Mouse (Mus musculus) midbrain, embryonic 13.5 days (tissue): Measurements from ENCODE around the gene Cdh12. TPM values are rescaled to one million over a fixed set of nuclear protein-coding genes. Genes with fewer than 3 reads are reported as not detected.

ENCODE experiments used
- ATAC-seq: fragments of 200-750 bp; cut with Nextera tagmentation; 2 replicates; pipeline ENCODE4 v1.8.0; 2017; ENCODE audit warnings: mild to moderate bottlenecking, moderate TSS enrichment, moderate library complexity
- H3K27ac ChIP-seq: fragments of 300-500 bp; sonication (generic); 2 replicates; pipeline ENCODE4 v1.5.1; 2015; ENCODE audit warnings: inconsistent platforms, mild to moderate bottlenecking, moderate library complexity
- H3K27me3 ChIP-seq: fragments of 300-500 bp; sonication (generic); 2 replicates; pipeline ENCODE4 v1.6.1; 2015; ENCODE audit warnings: mild to moderate bottlenecking, inconsistent platforms
- H3K36me3 ChIP-seq: fragments of 300-500 bp; sonication (generic); 2 replicates; pipeline ENCODE4 v1.6.1; 2015; ENCODE audit warnings: mild to moderate bottlenecking, inconsistent platforms
- H3K4me1 ChIP-seq: fragments of 300-500 bp; sonication (generic); replicated peaks from 2 replicates; pipeline ENCODE4 v1.6.1; 2015; ENCODE audit warnings: inconsistent platforms
- H3K4me2 ChIP-seq: fragments of 300-500 bp; sonication (generic); replicated peaks from 2 replicates; pipeline ENCODE4 v1.6.1; 2015; ENCODE audit warnings: moderate library complexity, mild to moderate bottlenecking, inconsistent platforms
- H3K4me3 ChIP-seq: fragments of 300-500 bp; sonication (generic); replicated peaks from 2 replicates; pipeline ENCODE4 v1.5.1; 2015; ENCODE audit warnings: mild to moderate bottlenecking, inconsistent platforms
- H3K9ac ChIP-seq: fragments of 300-500 bp; sonication (generic); replicated peaks from 2 replicates; pipeline ENCODE4 v1.6.1; 2015; ENCODE audit warnings: mild to moderate bottlenecking, inconsistent platforms
- H3K9me3 ChIP-seq: fragments of 300-500 bp; sonication (generic); 2 replicates; pipeline ENCODE4 v1.6.1; 2016; ENCODE audit warnings: mild to moderate bottlenecking, inconsistent platforms
- WGBS: fragments of 180-500 bp; shearing (Covaris S2); methylation state at CpG from one replicate; pipeline ENCODE4 v1.1.7; 2015; 5-methylcytosine and 5-hydroxymethylcytosine counted together
- polyA plus RNA-seq: library from polyadenylated mRNA; unstranded; fragments of >200 nt; fragmentation: Nextera tagmentation; extraction: Ambion mirVana; gene quantifications from 2 replicates; pipeline ENCODE4 v1.2.1, GENCODE M21; 2015

The Cdh12 gene
- 2.5 and 2.7 TPM in 2 replicates for polyA plus RNA-seq

DNA sequence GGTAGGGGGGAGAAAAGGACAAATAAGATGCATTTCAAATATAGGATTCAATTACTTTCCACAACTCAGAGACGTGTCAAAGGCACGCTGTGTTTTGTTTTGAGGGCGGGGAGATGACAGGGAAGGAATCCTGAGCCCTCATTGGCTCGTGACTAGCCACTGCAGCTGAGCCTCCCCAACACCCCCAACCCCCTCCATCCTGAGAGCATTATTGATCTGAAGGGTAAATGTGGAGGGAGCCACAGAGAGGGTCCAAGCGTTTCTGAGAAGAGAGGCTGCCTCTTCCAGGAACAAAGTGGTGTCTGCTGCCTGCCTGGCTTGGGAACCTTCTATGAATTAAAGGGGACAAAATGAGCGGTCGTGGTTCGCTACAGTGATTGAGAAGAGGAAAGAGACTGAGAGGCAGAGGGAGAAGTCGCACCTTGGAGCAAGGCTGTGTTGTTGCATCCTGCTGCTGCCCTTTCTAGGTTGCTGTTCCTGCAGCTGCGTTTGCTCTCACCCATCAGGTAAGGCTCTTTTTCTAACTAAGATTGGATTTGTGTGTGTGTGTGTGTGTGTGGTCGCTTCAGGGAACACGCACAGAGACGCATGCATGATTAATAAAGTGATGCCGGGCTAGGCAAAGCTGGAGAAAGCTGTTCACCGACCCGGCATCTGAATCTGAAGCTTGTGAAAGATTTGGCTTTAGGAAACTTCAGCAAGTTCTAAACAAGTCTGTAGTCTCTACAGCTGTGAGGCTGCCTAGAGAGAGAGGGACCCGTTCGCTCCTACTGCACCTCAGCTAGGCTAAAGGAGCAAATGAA, at the start of gene Cdh12:
TSS of gene Cdh12 (plus strand) at position 405 of the 803 bp plus-strand sequence.
- Histone ChIP-seq H3K9ac (peak within 1 kb of the TSS; percentile 64), H3K9me3 (no peaks in the 10 kb centered on the region), H3K36me3 (no peaks in the 10 kb centered on the region), H3K27ac (peak within 1 kb of the TSS; percentile 41; the same call in 1 of the 2 replicates), H3K4me2 (peak within 1 kb of the TSS; percentile 68), H3K27me3 (no peaks in the 10 kb centered on the region), H3K4me3 (peak within 1 kb of the TSS; percentile 56), H3K4me1 (peaks cover 4% of the 10 kb centered on the region; the same call in 1 of the 2 replicates)
- ATAC-seq = peak; percentile 97
- 3% methylated on average over 18 of the region's 18 CpGs for WGBS

DNA sequence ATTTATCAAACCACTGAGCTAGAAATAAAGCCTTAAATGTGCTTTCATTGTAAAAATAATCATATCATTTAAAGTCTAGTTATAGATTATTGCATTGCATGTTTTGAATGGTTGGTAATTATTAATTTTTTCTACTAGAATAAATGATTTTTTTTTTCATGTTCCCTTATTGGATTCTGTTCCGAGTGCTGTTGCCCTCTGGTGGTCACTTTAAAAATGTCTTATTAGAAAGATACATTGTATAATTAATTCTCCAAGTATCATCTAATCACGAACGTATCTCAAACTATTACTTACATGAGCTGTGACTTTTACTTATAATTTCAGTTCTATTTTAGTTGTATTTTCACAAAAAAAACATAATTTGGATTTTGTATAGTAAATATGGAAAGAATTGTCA, 45.5 kb upstream of the Cdh12 start:
- 48% methylated on average over 3 of the region's 3 CpGs for WGBS
- Histone ChIP-seq H3K4me1 (no peaks in the 10 kb centered on the region), H3K9ac (no peak overlapping the region), H3K27ac (no peak overlapping the region), H3K4me3 (no peak overlapping the region), H3K4me2 (no peak overlapping the region), H3K27me3 (no peaks in the 10 kb centered on the region), H3K9me3 (no peaks in the 10 kb centered on the region), H3K36me3 (no peaks in the 10 kb centered on the region)
- no peak for ATAC-seq

DNA sequence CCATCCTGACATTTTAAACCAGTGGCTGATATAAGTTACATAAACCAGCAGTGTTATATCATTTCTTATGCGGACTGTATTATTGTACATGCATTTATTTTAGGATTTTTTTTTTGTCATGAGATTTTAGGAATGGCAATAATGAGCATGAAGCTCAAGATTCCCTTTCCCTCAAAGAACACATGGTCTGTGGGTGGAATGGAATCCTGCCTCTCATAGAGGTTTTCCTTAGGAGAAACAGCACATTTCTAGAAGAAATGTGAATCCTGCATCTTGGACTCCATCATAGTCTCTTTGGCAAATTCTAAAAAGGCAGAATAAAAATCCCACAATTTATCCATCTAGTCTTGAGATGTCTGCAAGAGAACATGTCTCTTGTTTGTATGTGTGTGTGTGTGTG, 35.7 kb upstream of the Cdh12 start:
- H3K9ac ChIP-seq = no peak overlapping the region
- no peaks in the 10 kb centered on the region for H3K9me3 ChIP-seq
- ATAC-seq = no peak
- H3K4me2 ChIP-seq = no peak overlapping the region
- H3K27me3 ChIP-seq = no peaks in the 10 kb centered on the region
- WGBS = 96% methylated on average over 1 of the region's 1 CpGs
- H3K4me1 ChIP-seq = no peaks in the 10 kb centered on the region
- H3K4me3 ChIP-seq = no peak overlapping the region
- H3K27ac ChIP-seq = no peak overlapping the region
- no peaks in the 10 kb centered on the region for H3K36me3 ChIP-seq

DNA sequence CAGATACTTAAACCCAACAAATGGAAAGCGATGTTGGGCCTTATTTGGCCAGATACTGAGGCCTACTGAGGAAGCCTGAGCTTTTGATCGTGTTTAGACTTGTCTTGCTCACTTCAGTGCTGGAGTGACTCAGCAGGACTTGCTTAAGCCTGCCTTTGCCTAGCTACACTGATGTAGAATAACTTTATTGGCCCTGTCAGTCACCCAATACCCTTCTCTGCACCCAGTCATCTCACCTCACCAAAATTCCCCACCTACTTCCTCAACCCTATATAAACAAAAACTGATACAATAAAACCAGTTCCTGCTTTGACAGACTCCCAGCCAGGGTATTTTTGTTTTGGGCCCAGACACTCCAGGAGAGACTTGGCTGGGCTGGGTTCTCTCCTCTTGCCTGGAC, 12.7 kb upstream of the Cdh12 start:
- 80% methylated on average over 2 of the region's 2 CpGs for WGBS
- no peak for ATAC-seq
- Histone ChIP-seq H3K9ac (no peak overlapping the region), H3K4me2 (no peak overlapping the region), H3K27me3 (no peaks in the 10 kb centered on the region), H3K36me3 (no peaks in the 10 kb centered on the region), H3K9me3 (no peaks in the 10 kb centered on the region), H3K27ac (no peak overlapping the region), H3K4me3 (no peak overlapping the region), H3K4me1 (no peaks in the 10 kb centered on the region)

DNA sequence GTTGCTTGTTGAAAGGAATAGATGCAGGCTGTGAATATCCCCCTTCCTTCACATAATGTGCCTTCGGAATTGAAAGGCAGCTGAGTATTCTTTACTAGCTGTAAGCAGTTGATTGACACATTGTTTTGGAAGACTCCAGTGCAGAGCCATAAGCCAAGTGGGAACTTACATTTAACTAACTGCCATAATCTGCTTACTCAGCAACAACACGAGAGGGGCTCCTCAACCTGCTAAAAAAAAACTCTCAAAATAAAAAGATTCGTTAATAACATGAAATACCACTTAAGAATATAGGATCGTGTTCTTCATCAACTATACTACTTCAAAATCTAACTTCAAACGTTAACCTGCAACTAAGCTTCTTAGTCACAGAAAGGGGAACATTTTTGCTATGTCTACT, 1.5 kb downstream of the Cdh12 start:
- no peak overlapping the region; the same call in 1 of the 2 replicates for H3K4me2 ChIP-seq
- H3K4me3 ChIP-seq = 0 out of 2 replicates have a peak overlapping the region, but pooled peaks have one; percentile 2
- WGBS = 46% methylated on average over 5 of the region's 5 CpGs

DNA sequence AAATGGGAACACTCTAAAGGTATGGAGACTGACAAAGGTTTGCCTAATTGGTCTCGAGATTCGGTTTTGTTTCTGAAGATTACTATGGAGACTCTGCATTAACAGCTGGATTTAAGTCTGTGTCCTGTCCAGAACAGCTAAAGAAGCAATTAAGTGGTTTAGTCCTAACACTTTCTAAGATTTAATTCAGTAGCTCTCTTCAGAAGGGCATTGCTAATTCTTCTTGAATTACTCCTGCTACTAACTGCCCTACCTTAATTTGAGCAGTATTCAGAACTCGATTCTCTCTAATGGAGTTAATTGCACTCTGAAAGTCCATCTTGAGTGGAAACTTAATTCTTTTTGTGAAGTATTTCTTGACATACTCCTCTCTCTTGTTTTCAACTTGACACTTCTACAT, 9.4 kb downstream of the Cdh12 start:
- H3K4me1 ChIP-seq = no peaks in the 10 kb centered on the region
- no peak overlapping the region for H3K4me2 ChIP-seq
- no peak overlapping the region for H3K27ac ChIP-seq
- no peaks in the 10 kb centered on the region for H3K27me3 ChIP-seq
- H3K9me3 ChIP-seq = no peaks in the 10 kb centered on the region
- 59% methylated on average over 3 of the region's 3 CpGs for WGBS
- no peaks in the 10 kb centered on the region for H3K36me3 ChIP-seq
- H3K9ac ChIP-seq = no peak overlapping the region
- no peak for ATAC-seq
- no peak overlapping the region for H3K4me3 ChIP-seq

More for the DNA sequence above, 1.5 kb downstream of the Cdh12 start:
- Histone ChIP-seq H3K9me3 (no peaks in the 10 kb centered on the region), H3K27me3 (no peaks in the 10 kb centered on the region), H3K4me1 (peaks cover 4% of the 10 kb centered on the region; the same call in 1 of the 2 replicates), H3K27ac (no peak overlapping the region), H3K36me3 (no peaks in the 10 kb centered on the region), H3K9ac (no peak overlapping the region)
- ATAC-seq = no peak

DNA sequence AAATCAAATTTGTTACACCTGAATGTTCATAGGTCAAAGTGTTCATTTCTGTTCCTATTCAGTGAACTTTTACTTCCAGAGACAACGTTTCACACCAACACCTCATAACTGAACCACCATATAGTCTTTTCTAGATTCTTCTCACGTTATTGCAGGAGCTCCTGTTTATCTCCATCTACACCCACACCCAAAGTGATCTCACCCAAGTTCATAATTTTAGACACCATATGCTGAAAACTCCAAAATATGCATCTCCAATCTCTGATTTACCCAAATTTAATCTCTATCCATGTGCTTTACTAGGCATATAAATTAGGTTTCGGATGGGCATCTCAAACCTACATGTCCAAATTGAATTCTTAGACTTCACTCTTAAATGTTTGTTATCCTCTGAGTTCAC, 13.4 kb downstream of the Cdh12 start:
- Histone ChIP-seq H3K4me3 (no peak overlapping the region), H3K36me3 (no peaks in the 10 kb centered on the region), H3K4me2 (no peak overlapping the region), H3K9ac (no peak overlapping the region), H3K27ac (no peak overlapping the region), H3K27me3 (no peaks in the 10 kb centered on the region), H3K9me3 (no peaks in the 10 kb centered on the region), H3K4me1 (no peaks in the 10 kb centered on the region)
- no peak for ATAC-seq
- WGBS = 89% methylated on average over 3 of the region's 3 CpGs

DNA sequence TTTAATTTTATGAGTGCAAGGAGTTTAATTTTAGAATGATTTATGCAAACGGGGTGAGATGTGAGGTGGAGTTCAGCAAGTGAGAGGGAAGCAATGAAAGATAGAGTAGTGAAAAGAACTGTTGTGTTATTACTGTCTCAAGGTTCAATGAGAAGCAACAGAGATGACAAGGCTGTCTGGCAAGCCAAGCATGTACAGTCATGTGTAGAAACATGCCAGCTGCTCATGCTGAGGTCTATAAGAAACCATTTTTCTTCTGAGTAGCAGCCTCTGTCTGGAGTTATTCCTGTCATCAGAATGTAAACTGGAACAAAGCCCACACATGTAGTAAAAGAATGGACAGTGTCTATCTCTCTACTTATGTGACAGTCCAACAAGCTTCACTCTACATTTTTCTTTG, 14.5 kb downstream of the Cdh12 start:
- Histone ChIP-seq H3K4me1 (no peaks in the 10 kb centered on the region), H3K9me3 (no peaks in the 10 kb centered on the region), H3K27ac (no peak overlapping the region), H3K27me3 (no peaks in the 10 kb centered on the region), H3K4me2 (no peak overlapping the region), H3K4me3 (no peak overlapping the region), H3K36me3 (no peaks in the 10 kb centered on the region), H3K9ac (no peak overlapping the region)
- no peak for ATAC-seq
- 86% methylated on average over 1 of the region's 1 CpGs for WGBS

DNA sequence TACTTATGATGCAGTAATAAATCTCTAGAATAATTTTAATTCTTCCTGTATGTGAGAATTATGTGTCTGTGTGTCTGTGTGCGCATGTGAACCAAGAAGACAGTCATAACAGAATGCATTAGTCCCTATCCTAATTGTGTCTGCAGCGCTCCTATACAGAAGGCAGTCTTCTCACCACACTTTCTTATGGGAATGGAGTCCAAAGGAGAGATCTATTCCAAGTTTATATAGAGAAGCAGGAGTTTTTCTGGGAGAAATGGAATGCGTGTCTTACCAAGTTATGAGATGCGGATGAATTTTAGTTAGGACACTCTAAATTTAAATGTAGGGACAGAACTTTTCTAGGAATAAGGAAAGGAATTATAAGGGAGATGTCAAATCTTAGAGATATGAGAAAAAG, 101.9 kb downstream of the Cdh12 start:
- Histone ChIP-seq H3K4me2 (no peak overlapping the region), H3K4me3 (no peak overlapping the region), H3K4me1 (no peaks in the 10 kb centered on the region), H3K27ac (no peak overlapping the region), H3K9me3 (no peaks in the 10 kb centered on the region), H3K27me3 (no peaks in the 10 kb centered on the region), H3K9ac (no peak overlapping the region), H3K36me3 (no peaks in the 10 kb centered on the region)
- ATAC-seq = no peak
- WGBS = 96% methylated on average over 4 of the region's 4 CpGs

DNA sequence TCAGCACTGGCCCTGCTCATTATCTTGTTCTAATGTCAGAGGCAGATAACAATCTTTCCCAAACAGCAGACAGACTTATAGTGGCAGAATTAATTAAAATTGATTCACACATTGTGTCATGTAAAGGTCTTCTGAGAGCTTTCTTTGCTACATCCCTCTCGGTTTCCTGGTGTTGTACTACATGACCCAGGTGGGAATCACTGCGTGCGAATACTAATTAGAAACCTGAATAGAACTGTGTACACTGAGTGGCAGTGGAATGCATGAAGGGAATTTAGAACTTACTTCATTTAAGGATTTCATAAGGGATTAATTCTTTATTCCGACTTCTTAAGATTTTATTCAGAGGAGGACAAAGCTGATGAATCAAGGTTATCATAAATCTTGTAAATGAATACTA, 121.9 kb downstream of the Cdh12 start:
- no peaks in the 10 kb centered on the region for H3K27me3 ChIP-seq
- WGBS = 71% methylated on average over 4 of the region's 4 CpGs
- ATAC-seq = 0 out of 2 replicates have a peak, but pooled peaks have one; percentile 48

DNA sequence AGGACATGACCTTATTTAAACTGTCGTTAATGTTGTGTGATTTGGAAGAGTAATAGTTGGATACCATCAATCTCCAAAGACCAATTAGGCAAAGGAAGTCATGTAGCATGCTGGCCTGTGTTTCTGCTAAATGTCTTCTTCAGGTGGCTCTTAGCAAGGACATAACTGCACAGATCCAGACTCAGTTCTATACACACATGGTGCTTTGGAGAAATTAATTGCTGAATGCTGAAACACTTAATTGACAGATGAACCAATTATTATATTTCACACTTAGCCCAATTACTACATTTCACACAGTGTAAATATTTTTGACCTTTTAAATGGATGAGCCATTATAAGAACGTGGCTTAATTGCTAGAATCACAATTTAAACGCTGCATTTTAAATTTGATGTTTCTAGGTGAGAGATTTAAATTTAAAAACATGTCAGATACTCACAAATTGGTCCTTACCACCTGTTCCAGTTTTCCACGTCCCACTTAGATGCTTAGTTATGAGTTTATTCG, 133.6 kb downstream of the Cdh12 start:
- Histone ChIP-seq H3K9me3 (no peaks in the 10 kb centered on the region), H3K27ac (no peak overlapping the region), H3K4me1 (no peaks in the 10 kb centered on the region), H3K4me3 (no peak overlapping the region), H3K36me3 (no peaks in the 10 kb centered on the region), H3K9ac (no peak overlapping the region), H3K4me2 (no peak overlapping the region), H3K27me3 (no peaks in the 10 kb centered on the region)
- no peak for ATAC-seq
- 71% methylated on average over 5 of the region's 5 CpGs for WGBS

More for the DNA sequence above, 121.9 kb downstream of the Cdh12 start:
- no peak overlapping the region for H3K9ac ChIP-seq
- no peaks in the 10 kb centered on the region for H3K36me3 ChIP-seq
- H3K27ac ChIP-seq = no peak overlapping the region
- no peak overlapping the region for H3K4me2 ChIP-seq
- H3K4me3 ChIP-seq = no peak overlapping the region
- H3K9me3 ChIP-seq = no peaks in the 10 kb centered on the region
- no peaks in the 10 kb centered on the region for H3K4me1 ChIP-seq

DNA sequence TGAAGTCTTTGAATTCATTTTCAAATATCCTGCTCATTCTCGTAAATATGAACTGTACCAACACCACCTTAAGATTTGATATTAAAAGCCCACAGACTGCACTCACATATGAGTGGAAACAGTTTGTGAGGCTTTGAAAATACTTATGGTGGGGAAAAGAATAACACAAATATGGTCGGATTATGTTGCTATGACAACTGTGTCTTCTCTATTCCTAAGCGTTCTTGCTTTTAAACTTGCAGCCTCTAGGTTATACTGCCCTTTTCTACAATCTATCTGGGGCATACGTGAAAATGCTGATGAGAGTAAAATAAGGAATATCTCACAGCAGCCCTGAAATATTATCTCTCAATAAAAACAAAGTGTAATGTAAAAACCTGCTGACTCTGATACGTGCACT, 142.5 kb downstream of the Cdh12 start:
- no peak for ATAC-seq
- H3K27ac ChIP-seq = no peak overlapping the region
- no peak overlapping the region for H3K9ac ChIP-seq
- H3K4me3 ChIP-seq = no peak overlapping the region
- H3K36me3 ChIP-seq = no peaks in the 10 kb centered on the region
- WGBS = 71% methylated on average over 5 of the region's 5 CpGs
- H3K4me1 ChIP-seq = no peaks in the 10 kb centered on the region
- H3K27me3 ChIP-seq = no peaks in the 10 kb centered on the region
- H3K9me3 ChIP-seq = no peaks in the 10 kb centered on the region
- H3K4me2 ChIP-seq = no peak overlapping the region
